Comparison of ENCODE assay signal across 8 mouse cellular contexts in genomic region chr10:8885201-8885600, GRCm38 (mm10). TPM values are rescaled to one million over a fixed set of nuclear protein-coding genes. Genes with fewer than 3 reads are reported as not detected.
DNase-seq lines count a peak whose midpoint lies in the region; ATAC-seq and TF ChIP-seq lines count a peak whose summit lies in the region.

No protein-coding gene starts in this region.

- no peaks in the 10 kb centered on the region for H3K9me3 ChIP-seq in hindbrain, embryonic 10.5 days
- H3K9me3 ChIP-seq in stomach, embryonic 14.5 days (ENCODE audit: control insufficient read depth, low read depth, low read length): no peaks in the 10 kb centered on the region

- H3K4me1 ChIP-seq in spleen, adult 2 months (ENCODE audit: control insufficient read depth, insufficient read depth, insufficient read length): no peaks in the 10 kb centered on the region; the same call in 1 of the 2 replicates
- peaks cover 56% of the 10 kb centered on the region for H3K4me1 ChIP-seq in hindbrain, embryonic 10.5 days (replicated peaks)
- peaks cover 13% of the 10 kb centered on the region for H3K4me1 ChIP-seq in lung, adult 2 months (ENCODE audit: control insufficient read depth, insufficient read depth, low read length)
- H3K4me1 ChIP-seq in stomach, embryonic 14.5 days (ENCODE audit: control insufficient read depth, insufficient read depth, low read length): peaks cover 16% of the 10 kb centered on the region

- TF ChIP-seq CTCF in spleen, adult 2 months (IDR thresholded peaks at IDR 0.05; ENCODE audit: extremely low read depth, insufficient read depth, insufficient read length, insufficient replicate concordance): no peak
- no peak for TF ChIP-seq CTCF in lung, adult 2 months (IDR thresholded peaks at IDR 0.05; ENCODE audit: insufficient read depth, low read length)

- H3K27ac ChIP-seq in spleen, adult 2 months (ENCODE audit: insufficient read depth, low read length): peak overlapping the region; percentile 76; the same call in 1 of the 2 replicates
- peak overlapping the region; percentile 99 for H3K27ac ChIP-seq in hindbrain, embryonic 10.5 days
- H3K27ac ChIP-seq in stomach, embryonic 14.5 days (ENCODE audit: low read length): peak overlapping the region; percentile 96

- no peak for ATAC-seq in stomach, embryonic 14.5 days (ENCODE audit: insufficient number of reproducible peaks, insufficient read depth, low FRiP score, low read depth)

- H3K36me3 ChIP-seq in spleen, adult 2 months (ENCODE audit: control insufficient read depth, insufficient read depth, low read length): no peaks in the 10 kb centered on the region
- H3K36me3 ChIP-seq in hindbrain, embryonic 10.5 days: peaks cover 11% of the 10 kb centered on the region; the same call in 1 of the 2 replicates
- no peaks in the 10 kb centered on the region for H3K36me3 ChIP-seq in stomach, embryonic 14.5 days (ENCODE audit: control insufficient read depth, insufficient read depth, low read length)

- H3K27me3 ChIP-seq in spleen, adult 2 months (ENCODE audit: control insufficient read depth, insufficient read depth, low read length): peaks cover 2% of the 10 kb centered on the region; the same call in 1 of the 2 replicates
- H3K27me3 ChIP-seq in hindbrain, embryonic 10.5 days (ENCODE audit: insufficient read depth, poor library complexity, severe bottlenecking): peaks cover 12% of the 10 kb centered on the region; the same call in 1 of the 2 replicates
- H3K27me3 ChIP-seq in stomach, embryonic 14.5 days (ENCODE audit: control insufficient read depth, insufficient read depth, low read length): no peaks in the 10 kb centered on the region

- peak overlapping the region; percentile 70 for H3K4me2 ChIP-seq in stomach, embryonic 14.5 days (replicated peaks; ENCODE audit: low read depth, low read length)

- no peak for TF ChIP-seq POLR2A in spleen, adult 2 months (IDR thresholded peaks at IDR 0.05; ENCODE audit: low read depth, low read length)
- no peak for TF ChIP-seq POLR2A in lung, adult 2 months (IDR thresholded peaks at IDR 0.05; ENCODE audit: borderline replicate concordance, extremely low read depth, low read depth, low read length)

- DNase-seq in spleen, adult 2 months (ENCODE audit: low read depth in 1 of 2, low spot score in 2 of 2): no peak
- no peak for DNase-seq in spleen, postnatal 14 days (ENCODE audit: low spot score in 2 of 2)
- peak; percentile 37 for DNase-seq in hindbrain, embryonic 10.5 days (ENCODE audit: low spot score)
- DNase-seq in lung, adult 2 months: peak; percentile 54
- no peak for DNase-seq in right cerebral cortex, postnatal 10 days (ENCODE audit: low spot score in 2 of 2)
- DNase-seq in layer of hippocampus, adult 8-10 months (ENCODE audit: low spot score in 2 of 2): no peak
- no peak for DNase-seq in layer of hippocampus, adult 9-11 months

- peak overlapping the region; percentile 23; the same call in 1 of the 2 replicates for H3K4me3 ChIP-seq in spleen, adult 2 months (ENCODE audit: extremely low read depth, insufficient read depth, insufficient read length)
- H3K4me3 ChIP-seq in hindbrain, embryonic 10.5 days: peak overlapping the region; percentile 80
- peak overlapping the region; percentile 94 for H3K4me3 ChIP-seq in lung, adult 2 months (replicated peaks; ENCODE audit: extremely low read depth, low read depth, low read length)
- H3K4me3 ChIP-seq in stomach, embryonic 14.5 days (ENCODE audit: low read depth, low read length): peak overlapping the region; percentile 82

- peak overlapping the region; percentile 77 for H3K9ac ChIP-seq in stomach, embryonic 14.5 days (replicated peaks; ENCODE audit: low read depth, low read length)

- WGBS in spleen, adult 2 months: 15% methylated on average over 11 of the region's 11 CpGs
- 2% methylated on average over 11 of the region's 11 CpGs for WGBS in hindbrain, embryonic 10.5 days
- whole genome bisulfite sequencing in lung, adult 2 months: 6% methylated on average over 11 of the region's 11 CpGs
- 3% methylated on average over 11 of the region's 11 CpGs for WGBS in stomach, embryonic 14.5 days

RNA-seq across cellular contexts. Expression of gene Sash1, which starts 0.7 kb away (rescaled TPM):
- polyA plus RNA-seq in spleen, adult 2 months (2012; rRNA removed): 9.8 and 12.5 TPM in 2 replicates
- 3.5 and 3.9 TPM in 2 replicates for polyA plus RNA-seq in hindbrain, embryonic 10.5 days (2016; fragmentation: Nextera tagmentation; extraction: Ambion mirVana)
- 34.9 and 38.6 TPM in 2 replicates for polyA plus RNA-seq in lung, adult 2 months (2012; rRNA removed)
- polyA plus RNA-seq in stomach, embryonic 14.5 days (2014; fragmentation: Nextera tagmentation; extraction: Ambion mirVana): 9.3 and 9.7 TPM in 2 replicates
- total RNA-seq in layer of hippocampus, adult 8-10 months (2022): 10 to 100 TPM; 74.5 to 87.6 (median 77.0) TPM

Comparison
In these comparisons a context has a peak if more than half of its experiments do, and no peak if none do; other contexts are left out.
1. DNase-seq: peak in hindbrain, embryonic 10.5 days (single experiment) and lung, adult 2 months (single experiment); none in spleen, adult 2 months (0 of 2), spleen, postnatal 14 days (0 of 2), right cerebral cortex, postnatal 10 days (0 of 2), layer of hippocampus, adult 8-10 months (0 of 2) and layer of hippocampus, adult 9-11 months (single experiment).
2. H3K4me3 ChIP-seq: peak in every context shown above with its lines; median percentile 94 in lung, adult 2 months; 82 in stomach, embryonic 14.5 days; 80 in hindbrain, embryonic 10.5 days; 23 in spleen, adult 2 months.
3. Peak in every context shown above with its lines, with median percentiles within 50 percentile points of each other: H3K27ac ChIP-seq.